Mouse (Mus musculus) neural tube, embryonic 11.5 days (tissue): ENCODE results near the gene Glo1. TPM values are rescaled to one million over a fixed set of nuclear protein-coding genes. Genes with fewer than 3 reads are reported as not detected.
A peak's percentile ranks its signal among the peaks of the same experiment; 100 is the strongest.

ENCODE experiments used
- ATAC-seq: fragments of 200-750 bp; cut with Nextera tagmentation; 2 replicates; pipeline ENCODE4 v1.8.0; 2017; ENCODE audit warnings: moderate number of reproducible peaks, mild to moderate bottlenecking, moderate TSS enrichment, moderate library complexity; ENCODE audit not compliant: insufficient read depth, low FRiP score, low TSS enrichment
- DNase-seq: peaks from one replicate; pipeline ENCODE4 v3.0.0-alpha.2; 2015; ENCODE audit warnings: low spot score
- H3K27ac ChIP-seq: fragments of 300-500 bp; sonication (generic); 2 replicates; pipeline ENCODE4 v1.5.1; 2014; ENCODE audit warnings: low read depth, mild to moderate bottlenecking, low read length
- H3K27me3 ChIP-seq: fragments of 300-500 bp; sonication (generic); 2 replicates; pipeline ENCODE4 v1.6.1; 2014; ENCODE audit warnings: mild to moderate bottlenecking, low read length, mixed read lengths; ENCODE audit not compliant: control insufficient read depth, insufficient read depth
- H3K36me3 ChIP-seq: fragments of 300-500 bp; sonication (generic); 2 replicates; pipeline ENCODE4 v1.6.1; 2014; ENCODE audit warnings: mild to moderate bottlenecking, low read length, moderate library complexity, mixed read lengths; ENCODE audit not compliant: control insufficient read depth, insufficient read depth
- H3K4me1 ChIP-seq: fragments of 300-500 bp; sonication (generic); 2 replicates; pipeline ENCODE4 v1.6.1; 2014; ENCODE audit warnings: low read length, mixed read lengths; ENCODE audit not compliant: control insufficient read depth, insufficient read depth
- H3K4me2 ChIP-seq: fragments of 300-500 bp; sonication (generic); 2 replicates; pipeline ENCODE4 v1.6.1; 2014; ENCODE audit warnings: low read depth, mild to moderate bottlenecking, moderate library complexity
- H3K4me3 ChIP-seq: fragments of 300-500 bp; sonication (generic); 2 replicates; pipeline ENCODE4 v1.5.1; 2014; ENCODE audit warnings: low read depth, low read length
- H3K9ac ChIP-seq: fragments of 300-500 bp; sonication (generic); 2 replicates; pipeline ENCODE4 v1.6.1; 2014; ENCODE audit warnings: mild to moderate bottlenecking, low read length
- H3K9me3 ChIP-seq: fragments of 300-500 bp; sonication (generic); 2 replicates; pipeline ENCODE4 v1.6.1; 2016; ENCODE audit warnings: low read length; ENCODE audit not compliant: control insufficient read depth
- WGBS: fragments of 180-500 bp; shearing (Covaris S2); extraction: QIAGEN DNeasy Blood & Tissue Kit; methylation state at CpG from one replicate; pipeline ENCODE4 v1.1.7; 2014; 5-methylcytosine and 5-hydroxymethylcytosine counted together
- polyA plus RNA-seq: library from polyadenylated mRNA; unstranded; fragments of >200 nt; fragmentation: Nextera tagmentation; extraction: Ambion mirVana; gene quantifications from 2 replicates; pipeline ENCODE4 v1.2.1, GENCODE M21; 2014

The Glo1 gene
- polyA plus RNA-seq, 1 experiment from 2014 or later: 211 TPM

GRCm38 (mm10) chr17:30598300-30598699 is 28.4 kb downstream of the Glo1 start:
- H3K4me1 ChIP-seq: no peaks in the 10 kb centered on the region
- WGBS: 87% methylated on average over 5 of the region's 5 CpGs
- no peaks in the 10 kb centered on the region for H3K27me3 ChIP-seq
- H3K9me3 ChIP-seq: no peaks in the 10 kb centered on the region
- DNase-seq: no peak
- no peak overlapping the region for H3K9ac ChIP-seq
- no peak overlapping the region for H3K4me2 ChIP-seq
- H3K36me3 ChIP-seq: peaks cover 13% of the 10 kb centered on the region
- H3K27ac ChIP-seq: no peak overlapping the region
- no peak overlapping the region for H3K4me3 ChIP-seq
- ATAC-seq: no peak

GRCm38 (mm10) chr17:30597786-30598185 is 28.9 kb downstream of the Glo1 start:
- Histone ChIP-seq H3K9me3 (no peaks in the 10 kb centered on the region), H3K4me3 (no peak overlapping the region), H3K4me2 (no peak overlapping the region), H3K4me1 (no peaks in the 10 kb centered on the region), H3K9ac (no peak overlapping the region), H3K27me3 (no peaks in the 10 kb centered on the region), H3K27ac (no peak overlapping the region), H3K36me3 (peaks cover 13% of the 10 kb centered on the region; the same call in 1 of the 2 replicates)
- DNase-seq (no peak), ATAC-seq (no peak)
- WGBS: 97% methylated on average over 9 of the region's 9 CpGs

GRCm38 (mm10) chr17:30594846-30595245 is 31.8 kb downstream of the Glo1 start:
- Histone ChIP-seq H3K9me3 (no peaks in the 10 kb centered on the region), H3K9ac (no peak overlapping the region), H3K4me2 (no peak overlapping the region), H3K4me3 (no peak overlapping the region), H3K4me1 (no peaks in the 10 kb centered on the region), H3K27me3 (no peaks in the 10 kb centered on the region), H3K36me3 (peaks cover 7% of the 10 kb centered on the region; the same call in 1 of the 2 replicates), H3K27ac (no peak overlapping the region)
- DNase-seq (peak; percentile 15), ATAC-seq (no peak)
- 50% methylated on average over 5 of the region's 6 CpGs for WGBS

GRCm38 (mm10) chr17:30594407-30594806 is 32.3 kb downstream of the Glo1 start:
- ATAC-seq: no peak
- H3K9me3 ChIP-seq: no peaks in the 10 kb centered on the region
- no peak for DNase-seq
- H3K9ac ChIP-seq: no peak overlapping the region
- no peak overlapping the region for H3K4me3 ChIP-seq
- 61% methylated on average over 5 of the region's 5 CpGs for WGBS
- H3K27ac ChIP-seq: no peak overlapping the region
- H3K36me3 ChIP-seq: peaks cover 7% of the 10 kb centered on the region; the same call in 1 of the 2 replicates
- no peaks in the 10 kb centered on the region for H3K4me1 ChIP-seq
- H3K4me2 ChIP-seq: no peak overlapping the region
- no peaks in the 10 kb centered on the region for H3K27me3 ChIP-seq

GRCm38 (mm10) chr17:30590417-30591198 is 36.1 kb downstream of the Glo1 start:
- peak; percentile 66 for DNase-seq
- H3K4me3 ChIP-seq: no peak overlapping the region
- H3K9ac ChIP-seq: no peak overlapping the region
- no peaks in the 10 kb centered on the region for H3K36me3 ChIP-seq
- 53% methylated on average over 17 of the region's 17 CpGs for WGBS
- H3K27me3 ChIP-seq: no peaks in the 10 kb centered on the region
- H3K4me1 ChIP-seq: no peaks in the 10 kb centered on the region
- H3K27ac ChIP-seq: no peak overlapping the region
- ATAC-seq: no peak
- H3K4me2 ChIP-seq: no peak overlapping the region; the same call in 1 of the 2 replicates
- no peaks in the 10 kb centered on the region for H3K9me3 ChIP-seq

GRCm38 (mm10) chr17:30583258-30584001 is 43.2 kb downstream of the Glo1 start:
- Histone ChIP-seq H3K27ac (no peak overlapping the region), H3K9ac (no peak overlapping the region), H3K27me3 (no peaks in the 10 kb centered on the region), H3K9me3 (no peaks in the 10 kb centered on the region), H3K4me2 (no peak overlapping the region), H3K36me3 (no peaks in the 10 kb centered on the region), H3K4me3 (no peak overlapping the region), H3K4me1 (no peaks in the 10 kb centered on the region)
- no peak for DNase-seq
- WGBS: 64% methylated on average over 2 of the region's 2 CpGs
- ATAC-seq: no peak

GRCm38 (mm10) chr17:30582313-30582712 is 44.4 kb downstream of the Glo1 start:
- Histone ChIP-seq H3K4me3 (no peak overlapping the region), H3K27me3 (no peaks in the 10 kb centered on the region), H3K9ac (no peak overlapping the region), H3K36me3 (no peaks in the 10 kb centered on the region), H3K4me1 (no peaks in the 10 kb centered on the region), H3K27ac (no peak overlapping the region), H3K9me3 (no peaks in the 10 kb centered on the region), H3K4me2 (no peak overlapping the region)
- DNase-seq (no peak), ATAC-seq (no peak)
- WGBS: 82% methylated on average over 3 of the region's 3 CpGs

GRCm38 (mm10) chr17:30581201-30581600 is 45.5 kb downstream of the Glo1 start:
- WGBS: 86% methylated on average over 6 of the region's 6 CpGs
- Histone ChIP-seq H3K27me3 (no peaks in the 10 kb centered on the region), H3K36me3 (no peaks in the 10 kb centered on the region), H3K4me2 (no peak overlapping the region), H3K9ac (no peak overlapping the region), H3K27ac (no peak overlapping the region), H3K9me3 (no peaks in the 10 kb centered on the region), H3K4me1 (peaks cover 4% of the 10 kb centered on the region; the same call in 1 of the 2 replicates), H3K4me3 (no peak overlapping the region)
- no peak for DNase-seq
- no peak for ATAC-seq
